Mouse (Mus musculus) gastrocnemius, postnatal 4 days (tissue): ENCODE data around the gene Gm14137. TPM values are rescaled to one million over a fixed set of nuclear protein-coding genes. Genes with fewer than 3 reads are reported as not detected.

Experiments
- DNase-seq, 2 experiments: peaks; one replicate each; pipeline ENCODE4 v3.0.0; 2021 to 2022; ENCODE audit warnings: low spot score in 2 of 2, mixed read lengths in 2 of 2
- long read RNA-seq, 2 experiments: library from polyadenylated mRNA; stranded (forward); transcript quantifications; one replicate each; pipeline ENCODE4 v2.0.0; 2021
- total RNA-seq, 2 experiments: library from RNA; stranded (reverse); gene quantifications; 2 replicates each; pipeline ENCODE4 v1.2.3; 2021

The Gm14137 gene
- under 1 TPM in 1 of 2 experiments, not detected in 1; 0.10 TPM for total RNA-seq
- long read RNA-seq, experiment 1, partial matches to known transcripts = 0 of 4 reads
- long read RNA-seq, experiment 1, other reads (novel, unspliced or antisense) = 0 of 4 reads
- long read RNA-seq, experiment 2, partial matches to known transcripts = 0 of 2 reads
- long read RNA-seq, experiment 2, other reads (novel, unspliced or antisense) = 0 of 2 reads

DNA sequence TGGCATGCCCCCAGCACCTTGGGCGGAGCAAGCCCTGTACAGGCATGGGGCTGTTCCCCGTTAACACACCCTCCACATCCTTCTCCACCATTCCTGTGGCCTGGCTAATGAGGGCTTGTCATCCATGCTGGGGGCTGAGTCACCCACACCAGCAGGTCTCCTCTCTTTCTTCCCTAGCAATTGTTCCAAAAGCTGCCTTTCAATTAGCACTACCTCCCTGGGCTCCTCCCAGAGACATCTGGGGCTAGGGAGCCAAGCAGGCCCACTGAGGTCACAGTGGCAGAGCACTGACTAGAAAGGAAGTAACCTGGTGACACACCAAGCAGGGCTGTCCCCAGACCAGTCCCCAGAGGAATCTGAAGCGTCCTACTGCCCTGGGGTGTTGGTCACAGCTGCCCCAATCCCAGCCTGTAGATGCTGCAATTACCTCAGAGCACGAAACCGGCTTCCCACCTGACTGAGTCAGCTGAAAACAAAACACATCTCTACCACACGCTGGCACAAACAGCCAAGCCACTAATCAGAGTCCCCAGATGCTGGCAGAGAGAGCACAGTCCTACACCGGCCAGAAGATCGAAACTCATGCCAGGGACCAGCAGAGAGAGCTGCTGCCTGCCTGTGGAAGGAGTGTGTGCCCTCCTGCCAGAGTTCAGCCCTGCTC lies at the start of gene Gm14137:
TSS of gene Gm14137 (plus strand) at position 519 of the 661 bp plus-strand sequence.
- no peak for DNase-seq

GRCm38 (mm10) chr2:119136346-119136898 lies 37.9 kb upstream of the Gm14137 start:
- no peak for DNase-seq

GRCm38 (mm10) chr2:119145199-119145598 lies 29.1 kb upstream of the Gm14137 start:
- DNase-seq = no peak

DNA sequence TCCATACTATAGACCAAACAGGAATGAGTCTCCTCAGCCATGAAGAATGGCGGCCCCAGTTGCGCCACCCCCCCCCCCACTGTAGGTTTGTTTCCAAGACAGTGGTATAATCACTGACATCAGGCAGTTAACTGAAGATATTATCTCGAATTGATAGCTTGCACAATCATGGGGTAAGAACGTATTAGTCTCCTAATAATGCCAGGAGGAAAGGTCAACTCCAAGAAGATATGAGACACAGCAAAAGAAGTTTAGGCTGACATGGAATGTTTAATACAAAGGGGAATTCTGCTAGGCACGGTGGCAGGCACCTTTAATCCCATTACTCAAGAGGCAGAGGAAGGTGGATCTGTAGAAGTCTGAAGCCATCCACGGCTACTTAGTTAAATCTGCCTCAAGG lies 27.9 kb upstream of the Gm14137 start:
- DNase-seq = no peak

DNA sequence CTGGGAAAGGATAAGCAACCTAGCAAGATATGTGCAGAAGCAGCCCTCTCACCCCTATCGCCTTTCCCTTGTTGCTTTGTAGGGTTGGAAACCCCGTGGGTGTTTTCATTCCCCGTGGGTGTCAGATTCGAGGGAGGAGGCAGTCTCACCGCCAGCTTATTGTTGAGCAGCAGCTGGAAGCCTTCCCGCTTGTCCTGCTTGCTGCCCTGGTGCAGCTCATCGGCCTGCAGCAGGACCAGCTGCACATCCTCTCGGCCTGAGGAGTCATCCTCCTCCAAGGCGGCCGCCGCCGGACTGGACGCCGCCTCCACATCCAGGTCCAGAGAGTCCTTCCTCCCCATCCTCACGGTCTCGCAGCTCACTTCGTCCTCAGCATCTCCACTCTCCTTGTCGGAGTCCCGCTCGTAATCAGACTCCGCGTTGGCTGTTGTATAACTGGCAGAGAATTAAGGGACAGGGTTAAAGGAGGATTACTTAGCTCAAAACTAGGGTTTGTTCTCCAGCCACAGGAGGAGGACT lies 27.1 kb upstream of the Gm14137 start:
- DNase-seq = no peak

DNA sequence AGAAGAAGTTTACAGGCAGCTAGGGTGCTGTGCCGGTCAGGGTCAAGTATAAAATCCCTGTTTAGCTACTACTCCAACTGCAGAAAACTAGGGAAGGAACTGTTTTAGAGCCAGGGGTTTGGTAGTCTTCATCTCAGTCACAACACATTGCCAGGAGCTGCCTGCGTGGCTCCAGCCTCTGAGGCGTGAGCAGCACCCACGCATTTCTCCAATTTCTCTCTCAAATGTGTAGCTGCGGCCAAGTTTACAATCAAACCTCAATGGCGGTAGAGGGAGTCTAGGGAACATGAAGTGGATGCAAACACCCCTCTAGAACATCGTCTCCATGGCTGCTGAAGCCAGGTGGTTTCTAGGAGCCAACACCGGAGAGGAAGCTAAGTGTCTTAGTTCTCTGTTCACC lies 26.5 kb upstream of the Gm14137 start:
- no peak for DNase-seq

GRCm38 (mm10) chr2:119152255-119152654 lies 22.1 kb upstream of the Gm14137 start:
- DNase-seq = no peak

DNA sequence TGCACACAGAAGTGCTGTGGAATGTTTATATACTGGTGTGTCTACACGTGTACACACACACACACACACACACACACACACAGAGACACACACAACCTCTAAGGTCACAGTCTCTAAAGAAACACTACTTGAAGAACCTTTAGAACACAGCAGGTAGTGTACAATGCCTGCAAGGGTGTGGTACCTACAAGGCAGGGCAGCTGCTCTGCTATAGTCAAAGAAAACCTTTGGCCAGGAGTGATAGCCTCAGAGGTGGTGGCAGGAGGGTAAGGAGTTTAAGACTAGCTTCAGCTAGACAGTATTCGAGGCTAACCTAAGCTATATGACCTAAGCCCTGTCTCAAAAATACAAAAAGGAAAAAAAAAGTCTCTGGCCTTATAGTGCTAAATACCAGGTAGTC lies 19.6 kb upstream of the Gm14137 start:
- DNase-seq = no peak

DNA sequence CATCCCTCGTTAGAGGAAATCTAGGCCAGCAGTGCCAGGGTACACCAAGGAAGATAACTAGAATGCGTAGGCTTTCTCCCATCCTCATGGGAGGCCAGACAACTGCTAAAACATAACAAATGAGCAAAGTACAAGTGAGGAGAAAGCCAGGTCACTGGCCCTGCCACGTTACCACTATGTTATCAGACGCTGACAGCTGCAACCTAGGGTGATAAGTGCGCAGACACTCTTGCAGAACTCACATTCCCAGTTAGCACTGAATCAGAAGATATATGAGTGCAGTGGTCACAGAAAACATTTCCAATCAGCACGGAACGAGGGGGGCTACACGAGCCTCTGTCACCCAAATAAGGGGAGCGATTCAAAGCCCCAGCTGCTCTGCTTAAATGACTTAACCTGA lies 18.9 kb upstream of the Gm14137 start:
- DNase-seq = no peak

- DNase-seq = peak in 1 of 2 experiments; percentile 42
Measured at GRCm38 (mm10) chr2:119156081-119156680, 18.1 kb upstream of the Gm14137 start.

- DNase-seq = peak; percentile 84 to 93
Measured at GRCm38 (mm10) chr2:119156681-119157572, 17.4 kb upstream of the Gm14137 start, which contains the start of gene Rmdn3. Gene Rmdn3 (minus strand): TSS chr2:119157034.

DNA sequence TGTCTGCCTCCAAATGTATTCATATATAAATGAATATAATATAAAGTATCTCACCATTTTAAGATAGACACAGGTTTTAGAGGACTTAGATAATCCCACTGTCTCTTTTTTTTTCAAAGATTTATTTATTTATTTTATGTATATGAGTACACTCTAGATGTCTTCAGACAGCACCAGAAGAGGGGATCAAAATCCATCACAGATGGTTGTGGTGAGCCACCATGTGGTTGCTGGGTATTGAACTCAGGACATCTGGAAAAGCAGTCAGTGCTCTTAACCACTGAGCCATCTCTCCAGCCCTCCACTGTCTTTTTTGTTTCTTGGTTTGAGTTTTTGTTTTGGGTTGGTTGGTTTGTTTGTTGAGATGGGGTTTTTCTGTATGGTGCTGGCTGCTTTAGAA lies 16.5 kb upstream of the Gm14137 start:
- DNase-seq = no peak

DNA sequence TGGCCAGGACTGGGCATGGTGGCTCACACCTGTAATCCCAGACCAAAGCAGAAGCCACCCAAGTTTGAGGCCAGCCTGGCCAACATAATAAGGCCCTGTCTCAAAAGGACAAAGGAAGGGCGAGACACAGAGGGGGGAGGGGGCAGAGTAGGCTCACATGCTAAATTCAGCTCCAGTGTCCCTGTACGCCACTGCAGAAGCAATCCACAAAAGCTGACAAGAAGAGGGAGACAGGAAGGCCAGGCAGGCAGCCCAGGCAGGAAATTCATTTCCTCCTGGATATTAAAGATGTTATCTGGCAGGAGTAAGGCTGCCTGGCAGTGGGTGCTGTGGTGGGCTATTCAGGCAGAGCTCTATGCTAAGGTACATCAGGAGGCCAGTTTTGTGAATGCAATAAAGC lies 13.1 kb upstream of the Gm14137 start:
- DNase-seq = no peak

DNA sequence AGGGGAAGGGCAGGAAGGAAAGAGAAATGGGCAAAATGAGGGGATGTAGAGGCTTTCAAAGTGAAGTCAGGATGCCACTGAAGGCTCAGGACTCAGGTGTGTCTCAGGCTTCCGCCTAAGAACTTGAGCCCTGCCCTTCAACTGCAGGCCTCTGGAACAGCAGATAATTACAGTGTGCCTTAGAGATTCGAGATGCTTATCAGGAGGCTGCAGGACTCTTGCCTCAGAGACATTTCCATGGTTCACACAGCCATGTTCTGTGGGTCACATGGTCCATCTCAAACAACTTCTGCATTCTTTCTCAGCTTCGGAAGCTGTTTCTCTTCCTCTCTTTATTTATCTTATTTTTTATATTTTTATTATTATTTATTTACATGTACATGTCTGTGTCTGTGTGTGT lies 11.2 kb upstream of the Gm14137 start:
- no peak for DNase-seq

- DNase-seq = no peak
Measured at GRCm38 (mm10) chr2:119163999-119164398, 10.3 kb upstream of the Gm14137 start.

GRCm38 (mm10) chr2:119165401-119165800 lies 8.9 kb upstream of the Gm14137 start:
- no peak for DNase-seq

DNA sequence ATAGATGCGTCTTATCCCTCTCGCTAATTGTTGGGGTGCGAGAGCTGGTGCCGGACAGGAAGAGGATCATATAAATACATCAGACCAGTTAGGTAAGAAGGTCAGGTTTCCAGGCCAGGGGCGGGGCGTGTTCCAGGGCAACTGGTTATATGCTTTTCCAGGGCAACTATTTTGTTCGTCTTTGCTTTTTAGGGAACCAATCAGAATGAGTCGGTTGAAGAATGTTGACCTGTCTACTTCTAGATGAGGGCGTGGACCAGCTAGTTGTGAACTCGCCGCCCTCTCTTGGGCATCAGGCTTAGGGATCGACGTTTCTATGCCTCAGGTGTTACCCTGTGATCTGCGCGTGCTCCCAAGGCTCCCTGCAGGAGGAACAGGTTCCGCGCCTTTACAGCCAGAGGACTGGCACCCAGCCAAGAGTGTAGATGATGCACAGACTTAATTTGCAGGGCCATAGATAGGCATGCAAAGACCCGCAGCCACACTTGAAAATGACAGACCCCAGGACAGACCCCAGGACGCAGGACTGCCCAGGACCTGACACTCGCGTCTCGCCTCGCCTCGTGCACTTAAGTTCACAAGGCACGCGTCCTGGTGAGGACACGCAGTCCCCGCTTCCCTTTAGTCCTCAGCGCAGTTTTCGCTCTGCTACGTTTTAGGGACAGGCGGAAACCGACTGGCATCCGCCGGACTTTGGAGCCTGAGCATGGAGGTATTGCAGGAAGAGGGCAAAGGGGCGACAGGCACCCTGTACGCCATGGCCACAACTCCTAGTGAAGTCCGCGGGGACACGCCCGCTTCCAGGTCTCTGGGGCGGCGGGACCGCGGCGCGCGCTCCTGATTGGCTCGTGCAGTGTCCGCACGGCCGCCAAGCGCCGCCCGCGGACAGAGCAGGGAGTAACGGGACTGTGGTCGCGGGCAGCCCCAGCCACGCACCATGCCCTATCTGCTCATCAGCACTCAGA lies 7.1 kb upstream of the Gm14137 start, which contains the start of gene Gchfr:
TSS of gene Gchfr (plus strand) at position 873 of the 965 bp plus-strand sequence.
- peak in 1 of 2 experiments; percentile 53 for DNase-seq

DNA sequence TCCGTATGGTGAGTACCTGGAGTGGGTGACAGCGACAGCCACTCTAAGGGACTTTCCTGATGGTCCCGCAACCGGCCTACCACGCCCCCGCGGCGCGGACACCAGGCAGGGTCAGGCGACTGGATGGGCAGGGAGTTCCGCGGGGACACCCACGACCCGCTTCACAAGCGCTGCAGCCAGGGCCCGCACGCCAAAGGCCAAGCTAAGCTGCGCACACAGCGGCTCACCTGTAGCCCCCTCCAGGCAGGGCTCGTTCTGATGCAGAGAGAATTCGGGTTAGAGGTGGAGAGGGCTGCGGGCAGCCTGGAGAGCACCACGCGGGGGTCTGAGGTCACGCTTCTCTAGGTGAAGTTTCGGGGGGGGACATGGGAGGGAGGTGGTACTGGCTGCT lies 6.4 kb upstream of the Gm14137 start:
- no peak for DNase-seq

DNA sequence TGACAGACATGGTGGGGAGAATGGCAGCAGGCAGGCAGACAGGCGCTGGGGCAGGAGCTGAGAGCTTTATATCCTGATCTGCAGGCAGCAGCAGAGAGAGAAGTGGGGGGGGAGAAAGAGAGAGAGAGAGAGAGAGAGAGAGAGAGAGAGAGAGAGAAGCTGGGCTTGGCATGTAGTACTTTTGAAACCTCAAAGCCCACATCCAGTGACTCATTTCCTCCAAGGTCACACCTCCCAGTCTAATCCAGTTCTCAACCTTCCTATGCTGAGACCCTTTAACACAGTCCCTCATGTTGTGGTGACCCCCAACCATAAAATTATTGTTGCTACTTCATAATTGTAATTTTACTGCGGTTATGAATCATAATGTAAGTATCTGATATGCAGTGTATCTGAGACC lies 4.0 kb upstream of the Gm14137 start:
- no peak for DNase-seq

DNA sequence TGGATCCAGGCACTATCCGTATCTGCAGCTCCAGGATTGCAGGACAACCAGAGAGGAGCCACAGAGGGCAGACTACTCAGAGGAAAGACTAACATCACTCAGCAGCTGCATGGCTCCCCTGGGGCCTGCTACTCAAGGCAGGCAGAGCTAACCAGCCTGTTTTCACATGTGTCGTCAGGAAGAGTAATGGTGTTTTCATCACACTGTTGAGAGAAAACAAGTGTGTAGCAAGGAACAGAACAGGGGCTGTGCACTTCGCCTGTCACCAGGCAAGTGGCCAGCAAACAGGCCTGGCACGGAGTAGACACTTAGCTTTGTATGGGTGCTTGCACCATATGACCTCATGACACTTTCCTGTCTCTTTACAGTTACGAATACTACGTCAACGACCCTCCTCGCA lies 2.7 kb upstream of the Gm14137 start:
- DNase-seq = no peak
